Mouse (Mus musculus) ES-E14 (cell line): ENCODE data around the gene Enah. TPM values are rescaled to one million over a fixed set of nuclear protein-coding genes. Genes with fewer than 3 reads are reported as not detected.
A peak's percentile ranks its signal among the peaks of the same experiment; 100 is the strongest.

Experiments used
- DNase-seq: peaks from one replicate; pipeline ENCODE4 v3.0.0-alpha.2; 2013; ENCODE audit warnings: low read depth, low spot score
- H3K27ac ChIP-seq: 2 replicates; pipeline ENCODE4 v1.5.1; 2012; ENCODE audit warnings: low read depth, mild to moderate bottlenecking, low read length, moderate library complexity, mixed read lengths; ENCODE audit not compliant: poor library complexity, insufficient read depth, severe bottlenecking
- H3K36me3 ChIP-seq: 2 replicates; pipeline ENCODE4 v1.6.1; 2012; ENCODE audit warnings: mild to moderate bottlenecking, low read length, moderate library complexity, mixed read lengths; ENCODE audit not compliant: control insufficient read depth, poor library complexity, insufficient read depth, severe bottlenecking
- H3K4me1 ChIP-seq, 2 experiments: fragments of 150-350 bp in 1 of 2; sonication (generic) in 1 of 2; 2 replicates each; pipeline ENCODE4 v1.6.1; 2012; ENCODE audit warnings: low read length in 2 of 2, mild to moderate bottlenecking in 1 of 2, mixed read lengths in 1 of 2; ENCODE audit not compliant: control insufficient read depth in 2 of 2, insufficient read depth in 2 of 2, poor library complexity in 1 of 2
- H3K4me3 ChIP-seq, 2 experiments: fragments of 150-350 bp in 1 of 2; sonication (generic) in 1 of 2; 2 replicates each; pipeline ENCODE4 v1.5.1; 2012; ENCODE audit warnings: low read length in 2 of 2, low read depth in 1 of 2, mild to moderate bottlenecking in 1 of 2, mixed read lengths in 1 of 2; ENCODE audit not compliant: insufficient read depth in 1 of 2, poor library complexity in 1 of 2, severe bottlenecking in 1 of 2
- H3K9ac ChIP-seq: 2 replicates; pipeline ENCODE4 v1.6.1; 2012; ENCODE audit warnings: low read depth, mild to moderate bottlenecking, low read length, mixed read lengths; ENCODE audit not compliant: poor library complexity, insufficient read depth, severe bottlenecking
- H3K9me3 ChIP-seq: fragments of 150-350 bp; sonication (generic); 2 replicates; pipeline ENCODE4 v1.6.1; 2012; ENCODE audit warnings: low read depth, mild to moderate bottlenecking, low read length; ENCODE audit not compliant: control insufficient read depth, insufficient read depth
- CHD2 ChIP-seq: IDR thresholded peaks from 2 replicates; pipeline ENCODE4 v1.6.1; 2014; ENCODE audit warnings: mild to moderate bottlenecking, low read depth, low read length, inconsistent platforms
- HCFC1 ChIP-seq: IDR thresholded peaks from 2 replicates; pipeline ENCODE4 v1.6.1; 2012; ENCODE audit warnings: low read length, inconsistent platforms, borderline replicate concordance; ENCODE audit not compliant: insufficient read depth
- MAFK ChIP-seq: IDR thresholded peaks from 2 replicates; pipeline ENCODE4 v1.6.1; 2014; ENCODE audit warnings: mild to moderate bottlenecking, low read depth, low read length, inconsistent platforms; ENCODE audit not compliant: insufficient read depth
- ZC3H11A ChIP-seq: IDR thresholded peaks from 2 replicates; pipeline ENCODE4 v1.6.1; 2012; ENCODE audit warnings: low read depth, mild to moderate bottlenecking, inconsistent platforms, low read length, borderline replicate concordance
- ZNF384 ChIP-seq: IDR thresholded peaks from 2 replicates; pipeline ENCODE4 v1.6.1; 2012; ENCODE audit warnings: low read depth, low read length, inconsistent platforms
- in situ Hi-C, 2 experiments: fragments of 600-800 bp; cut with MboI; formaldehyde crosslinking; loops; one replicate each; pipeline ENCODE4 v1.15.1; 2025; ENCODE audit warnings: low sequenced_read_pairs in 2 of 2, inconsistent platforms in 1 of 2; ENCODE audit not compliant: unreplicated experiment in 2 of 2
- total RNA-seq: library from RNA; depleted of rRNA; stranded (reverse); fragments of 300-350 nt; gene quantifications from 2 replicates; pipeline ENCODE4 v1.2.3, GENCODE M21; 2012

The Enah gene
- total RNA-seq, 1 experiment = 331 TPM

DNA sequence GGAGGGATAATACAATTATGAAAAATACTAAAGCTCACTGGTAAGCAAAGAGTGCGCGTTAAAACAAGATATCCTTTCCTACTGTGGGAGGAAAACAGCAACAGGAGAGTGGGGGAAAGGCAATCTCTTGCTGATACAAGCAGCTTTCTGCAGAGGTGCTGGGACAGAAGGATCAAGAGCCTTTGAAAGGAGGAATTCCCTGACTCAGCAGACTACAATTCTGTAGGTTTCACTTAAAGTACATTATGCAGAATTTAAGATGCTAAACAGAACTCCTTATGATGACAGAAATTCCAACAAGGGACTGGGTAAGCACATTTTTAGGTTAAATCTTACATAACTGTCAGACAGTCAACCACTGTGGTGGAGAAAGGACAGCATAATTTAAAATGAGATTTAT is 31.4 kb downstream of the Enah start:
- in situ Hi-C loops = no loop called here
- Histone ChIP-seq H3K27ac (no peak overlapping the region), H3K4me1 (peaks cover 6 to 7% of the 10 kb centered on the region in 2 experiments; a peak in 3 of 4 replicates), H3K9ac (no peak overlapping the region), H3K36me3 (peaks cover 7% of the 10 kb centered on the region; the same call in 1 of the 2 replicates), H3K4me3 (no peak overlapping the region), H3K9me3 (no peaks in the 10 kb centered on the region)
- TF ChIP-seq ZNF384 = no peak
- peak; percentile 83 for TF ChIP-seq MAFK
- DNase-seq = no peak

- H3K9ac ChIP-seq = no peak overlapping the region
- H3K27ac ChIP-seq = no peak overlapping the region
- TF ChIP-seq CHD2 (no peak), ZNF384 (no peak), MAFK (no peak), ZC3H11A (no peak), HCFC1 (no peak)
- in situ Hi-C loops = no loop called here
- H3K4me3 ChIP-seq = no peak overlapping the region
- DNase-seq = no peak
- H3K9me3 ChIP-seq = no peaks in the 10 kb centered on the region
- H3K4me1 ChIP-seq = peaks cover 5 to 7% of the 10 kb centered on the region in 2 experiments; a peak in 3 of 4 replicates
- peaks cover 10% of the 10 kb centered on the region; the same call in 1 of the 2 replicates for H3K36me3 ChIP-seq
Measured at GRCm38 (mm10) chr1:181987226-181987625, 32.6 kb downstream of the Enah start.

DNA sequence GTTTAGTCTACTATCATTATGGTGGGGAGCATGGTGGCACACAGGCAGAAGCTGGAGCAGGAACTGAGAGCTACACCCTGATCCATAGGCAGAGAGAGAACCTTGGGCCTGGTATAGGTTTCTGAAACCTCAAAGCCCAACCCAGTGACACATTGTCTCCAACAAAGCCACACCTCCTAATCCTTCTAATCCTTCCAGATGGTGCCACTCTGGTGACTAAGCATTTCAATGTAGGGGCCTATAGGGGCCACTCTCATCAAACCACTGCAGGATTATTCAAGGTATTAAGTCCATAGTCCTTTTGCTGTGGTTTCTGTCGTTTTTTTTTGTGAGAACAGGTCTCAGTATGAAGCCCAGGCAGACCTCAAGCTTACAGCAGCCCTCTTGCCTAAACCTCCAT is 33.9 kb downstream of the Enah start:
- Histone ChIP-seq H3K27ac (no peak overlapping the region), H3K4me1 (peaks cover 1 to 7% of the 10 kb centered on the region in 2 experiments; a peak in 3 of 4 replicates), H3K9me3 (no peaks in the 10 kb centered on the region), H3K4me3 (no peak overlapping the region), H3K36me3 (peaks cover 10% of the 10 kb centered on the region), H3K9ac (no peak overlapping the region)
- DNase-seq = no peak
- TF ChIP-seq CHD2 (no peak), MAFK (peak; percentile 64; the same call in 1 of the 2 replicates)
- in situ Hi-C loops = no loop called here

GRCm38 (mm10) chr1:181984811-181985210 is 35.0 kb downstream of the Enah start:
- Histone ChIP-seq H3K4me1 (peaks cover 0 to 8% of the 10 kb centered on the region in 2 experiments; a peak in 3 of 4 replicates), H3K4me3 (no peak overlapping the region), H3K9me3 (no peaks in the 10 kb centered on the region), H3K27ac (no peak overlapping the region), H3K36me3 (peaks cover 12% of the 10 kb centered on the region), H3K9ac (no peak overlapping the region)
- TF ChIP-seq MAFK = no peak
- TF ChIP-seq ZNF384 = no peak
- TF ChIP-seq HCFC1 = no peak
- TF ChIP-seq ZC3H11A = no peak
- TF ChIP-seq CHD2 = no peak
- no peak for DNase-seq
- in situ Hi-C loops = no loop called here

DNA sequence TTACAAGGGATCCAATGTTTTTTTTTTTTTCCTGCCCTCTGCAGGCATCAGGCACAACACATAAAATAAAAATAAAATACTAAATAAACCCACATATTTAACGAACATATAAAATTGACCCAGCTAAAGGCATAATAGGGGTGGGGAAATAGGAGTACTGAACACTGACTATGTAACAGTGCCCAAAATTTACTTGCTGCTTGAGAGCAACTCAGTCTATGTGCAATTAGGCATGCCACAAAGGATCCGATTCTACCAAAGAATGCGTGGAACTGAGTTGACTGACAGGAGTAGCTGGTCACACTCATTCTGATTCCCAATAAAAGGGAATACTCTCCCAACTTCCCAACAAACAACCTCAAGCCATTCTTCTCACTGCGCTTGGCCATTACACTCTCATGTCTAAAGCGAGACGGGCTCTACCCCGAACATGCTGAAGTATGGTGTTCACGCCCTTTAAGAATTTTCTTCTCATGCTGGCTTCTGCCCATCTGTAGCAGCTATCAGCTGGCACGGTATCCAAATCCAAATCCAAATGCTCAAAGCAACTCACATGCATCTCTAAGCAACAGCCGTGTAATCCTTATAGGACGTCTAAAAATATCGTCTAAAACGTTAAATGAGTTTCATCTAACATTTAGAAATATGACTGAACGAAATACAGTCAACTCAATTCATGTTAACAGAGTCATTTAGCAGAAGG is 39.6 kb downstream of the Enah start:
- DNase-seq = no peak
- Histone ChIP-seq H3K36me3 (peaks cover 13% of the 10 kb centered on the region), H3K9me3 (no peaks in the 10 kb centered on the region), H3K4me3 (no peak overlapping the region), H3K4me1 (peaks cover 6 to 10% of the 10 kb centered on the region in 2 experiments; a peak in 3 of 4 replicates), H3K9ac (no peak overlapping the region), H3K27ac (no peak overlapping the region)
- in situ Hi-C loops = no loop called here
- TF ChIP-seq HCFC1 = no peak
- TF ChIP-seq ZC3H11A = no peak
- no peak for TF ChIP-seq CHD2
- TF ChIP-seq ZNF384 = no peak
- no peak for TF ChIP-seq MAFK
